Mouse (Mus musculus): ENCODE measurements around the gene Ankrd40. TPM values are rescaled to one million over a fixed set of nuclear protein-coding genes. Genes with fewer than 3 reads are reported as not detected.

Ankrd40 gene
- polyA plus RNA-seq, 1 experiment from 2014 or later, result 24.1 TPM

GRCm38 (mm10) chr11:94390825-94391224 is 63.0 kb downstream of the Ankrd40 start:
- Histone ChIP-seq H3K9me3 (ENCODE audit: control insufficient read depth, low read length) (no peaks in the 10 kb centered on the region), H3K4me1 (replicated peaks; ENCODE audit: control insufficient read depth, insufficient read depth, low read length) (peaks cover 3% of the 10 kb centered on the region; the same call in 1 of the 2 replicates), H3K4me2 (ENCODE audit: low read depth, low read length, severe bottlenecking) (no peak overlapping the region), H3K36me3 (ENCODE audit: control insufficient read depth, insufficient read depth, low read length) (no peaks in the 10 kb centered on the region), H3K9ac (ENCODE audit: low read length) (no peak overlapping the region), H3K4me3 (ENCODE audit: low read depth, low read length) (no peak overlapping the region), H3K27me3 (ENCODE audit: control insufficient read depth, insufficient read depth, low read length) (no peaks in the 10 kb centered on the region; the same call in 1 of the 2 replicates), H3K27ac (ENCODE audit: low read depth, low read length) (no peak overlapping the region)
- no peak for ATAC-seq (replicated peaks; ENCODE audit: low FRiP score)
- DNase-seq (ENCODE audit: low spot score), result no peak
- 93% methylated on average over 6 of the region's 6 CpGs for WGBS

Other genes starting within 250 kb of the Ankrd40 start
- gene Tob1, start 116.5 kb upstream of the Ankrd40 start, polyA plus RNA-seq (2014; fragmentation: Nextera tagmentation; extraction: Ambion mirVana), result 43.0 and 44.0 TPM in 2 replicates
- gene Wfikkn2, start 82.0 kb upstream of the Ankrd40 start, polyA plus RNA-seq (2014; fragmentation: Nextera tagmentation; extraction: Ambion mirVana), result 1.9 and 2.9 TPM in 2 replicates
- 0.68 and 1.4 TPM in 2 replicates for gene Gm21885, start 46.1 kb upstream of the Ankrd40 start, polyA plus RNA-seq (2014; fragmentation: Nextera tagmentation; extraction: Ambion mirVana)
- gene Luc7l3, start 6.0 kb upstream of the Ankrd40 start, polyA plus RNA-seq (2014; fragmentation: Nextera tagmentation; extraction: Ambion mirVana), result 132 and 136 TPM in 2 replicates
- 0.49 and 0.57 TPM in 2 replicates for gene Abcc3, start 65.0 kb downstream of the Ankrd40 start, polyA plus RNA-seq (2014; fragmentation: Nextera tagmentation; extraction: Ambion mirVana)
- 13.0 and 17.4 TPM in 2 replicates for gene Cacna1g, start 146.2 kb downstream of the Ankrd40 start, polyA plus RNA-seq (2014; fragmentation: Nextera tagmentation; extraction: Ambion mirVana)
- 0.17 TPM in 1 of 2 replicates, not detected in the other for gene Spata20, start 158.2 kb downstream of the Ankrd40 start, polyA plus RNA-seq (2014; fragmentation: Nextera tagmentation; extraction: Ambion mirVana)
- gene Epn3, start 172.0 kb downstream of the Ankrd40 start, polyA plus RNA-seq (2014; fragmentation: Nextera tagmentation; extraction: Ambion mirVana), result 0.48 and 0.64 TPM in 2 replicates
- gene Mycbpap, start 193.7 kb downstream of the Ankrd40 start, polyA plus RNA-seq (2014; fragmentation: Nextera tagmentation; extraction: Ambion mirVana), result 1.9 and 4.8 TPM in 2 replicates
- 2.9 and 3.7 TPM in 2 replicates for gene Rsad1, start 221.3 kb downstream of the Ankrd40 start, polyA plus RNA-seq (2014; fragmentation: Nextera tagmentation; extraction: Ambion mirVana)
- gene Chad, start 237.0 kb downstream of the Ankrd40 start, polyA plus RNA-seq (2014; fragmentation: Nextera tagmentation; extraction: Ambion mirVana), result not detected in 2 replicates

Data from forebrain, embryonic 11.5 days (tissue).